Mouse (Mus musculus): ENCODE measurements at regions not wholly inside any gene's neighbourhood (a gene's known extent, or its start where the extent isn't known, plus 50 kb on each side); places are given as distances from the start of the nearest gene placed in this dataset.

DNA sequence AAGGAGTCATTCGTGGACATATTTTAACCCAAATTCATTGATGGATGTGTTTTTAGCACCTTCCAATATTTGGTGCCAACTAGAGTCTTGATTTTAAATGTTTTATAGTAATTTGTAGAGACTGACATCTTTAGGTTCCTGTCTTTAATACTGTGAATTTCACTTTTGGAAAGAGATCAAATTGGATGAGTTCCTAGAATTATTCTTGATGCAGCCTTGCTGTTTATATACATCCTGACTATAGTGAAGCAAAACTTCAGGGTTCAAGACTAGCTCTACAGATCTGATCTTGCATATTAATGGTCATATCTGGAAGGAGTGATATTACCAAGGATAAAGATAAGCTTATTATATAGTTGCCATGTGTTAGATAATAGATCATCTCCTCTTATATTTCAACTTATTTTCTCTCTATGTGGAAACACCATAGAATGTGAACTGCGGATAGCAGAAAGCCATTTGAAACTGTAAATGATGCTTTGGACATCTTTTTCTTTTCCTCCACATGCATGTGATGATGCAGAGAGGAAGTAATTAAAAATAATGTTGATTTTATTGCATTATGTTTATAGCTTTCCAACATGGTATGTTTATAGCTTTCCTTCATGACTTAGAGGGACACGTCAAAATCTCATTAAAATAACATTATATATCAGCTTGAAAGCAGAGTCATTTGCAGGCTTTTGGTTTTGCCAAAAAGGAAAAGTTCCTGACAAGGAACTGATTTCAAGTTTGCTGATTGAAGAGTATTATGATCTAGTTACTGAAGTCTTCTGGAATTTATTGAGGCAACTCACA, 78.3 kb upstream of the Kcnj16 start:
- no peak for DNase-seq (ENCODE audit: extremely low spot score, low read depth, low spot score)

DNA sequence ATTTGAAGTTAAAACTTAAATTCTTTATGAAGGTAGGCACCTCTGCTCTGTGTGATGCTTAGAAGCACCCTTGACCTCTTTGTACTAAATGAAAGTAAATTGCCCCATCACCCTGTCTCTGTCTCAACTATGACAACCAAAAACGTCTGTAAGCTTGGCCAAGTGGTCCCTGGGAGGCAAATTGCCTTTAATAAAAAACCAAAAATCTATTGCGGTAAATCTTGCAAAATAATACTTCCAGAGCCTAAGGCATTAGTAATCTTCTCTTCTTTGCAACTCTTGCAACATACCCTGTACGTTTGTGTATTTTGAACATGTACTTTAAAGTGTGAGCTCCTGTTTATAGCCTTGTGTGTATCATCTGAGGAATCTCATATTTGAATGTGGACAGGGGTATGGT, 77.4 kb upstream of the Kcnj16 start:
- no peak for DNase-seq (ENCODE audit: extremely low spot score, low read depth, low spot score)

DNA sequence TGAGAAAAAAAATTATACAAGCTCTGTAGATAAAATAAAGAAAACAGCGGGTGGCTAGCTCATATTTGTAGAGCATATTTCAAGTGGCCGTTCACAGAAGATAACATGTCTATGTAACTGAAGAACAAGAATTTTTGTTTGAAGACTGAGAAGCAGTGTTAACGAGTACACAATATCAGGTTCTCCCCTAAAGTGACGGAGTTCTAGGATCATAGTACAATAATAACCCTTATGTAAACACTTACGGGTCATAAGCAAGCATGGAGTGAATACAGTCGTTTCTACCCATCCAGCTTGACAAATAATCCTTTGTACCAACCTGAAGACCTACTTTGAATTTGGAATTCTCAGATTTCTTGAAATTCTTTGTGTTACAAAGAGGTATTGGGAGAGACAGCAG, 64.9 kb upstream of the Kcnj16 start:
- no peak for DNase-seq (ENCODE audit: extremely low spot score, low read depth, low spot score)
